Mouse (Mus musculus): Measurements from ENCODE around the gene Thsd7b. TPM values are rescaled to one million over a fixed set of nuclear protein-coding genes. Genes with fewer than 3 reads are reported as not detected.
"Not testable (repeated sequence)": the region's sequence is repeated elsewhere in the genome, so short reads cannot be mapped to it uniquely, and the experiment has no call there.

Thsd7b gene
- polyA plus RNA-seq, 1 experiment, result 0.19 TPM

DNA sequence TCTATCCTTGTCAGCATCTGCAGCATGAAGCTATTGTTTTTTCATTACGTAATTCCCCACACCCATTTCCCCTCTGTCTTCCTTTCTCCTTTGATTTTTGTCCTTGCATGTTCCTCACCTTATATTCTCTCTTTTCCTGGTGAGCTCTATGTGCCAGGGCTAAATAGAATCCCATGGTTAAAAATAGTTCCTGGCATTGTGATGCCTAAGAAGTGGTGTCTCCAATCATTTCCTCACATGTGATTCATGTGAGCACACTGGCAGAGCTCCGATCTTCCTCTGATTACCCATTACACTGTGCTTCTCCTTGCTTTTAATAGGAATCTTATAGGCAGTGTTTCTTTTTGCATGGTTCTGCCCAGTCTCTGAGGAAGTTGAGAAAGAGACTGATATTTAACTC is 826.1 kb downstream of the Thsd7b start:
- no peak for DNase-seq (ENCODE audit: low spot score)

DNA sequence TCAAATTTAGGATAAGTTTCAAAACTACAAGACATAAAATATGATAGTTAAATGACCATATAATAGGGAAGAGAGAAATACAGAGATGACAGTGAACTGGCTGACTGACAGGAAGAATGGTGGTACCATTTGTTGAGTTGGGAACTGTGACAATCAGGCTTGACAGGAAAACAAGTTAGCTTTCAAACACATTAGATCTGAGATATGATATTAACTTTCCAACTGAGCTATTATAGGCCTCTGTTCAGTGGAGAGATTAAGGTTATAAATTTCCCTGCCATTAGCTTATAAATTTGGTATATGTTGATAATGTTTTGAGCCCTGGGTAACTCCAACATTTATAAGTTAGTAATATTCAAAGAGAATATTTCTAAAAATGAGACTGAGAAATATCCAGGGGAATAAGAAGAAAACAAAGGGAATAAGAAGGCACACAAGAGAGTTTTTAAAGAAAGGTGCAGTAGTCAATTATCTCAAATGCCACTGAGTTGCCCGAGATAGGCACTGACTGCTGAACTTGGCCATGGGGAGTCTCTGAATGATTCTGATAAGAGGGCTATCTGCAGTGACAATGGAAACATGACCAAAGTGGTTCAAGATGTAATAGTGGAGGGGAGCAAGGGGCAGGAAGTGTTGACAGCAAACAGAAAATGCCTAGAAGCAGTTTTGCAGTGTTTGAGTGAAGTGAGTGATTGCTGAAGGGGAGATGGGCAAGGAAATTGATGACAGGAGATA is 839.6 kb downstream of the Thsd7b start:
- no peak for DNase-seq (ENCODE audit: low spot score)

- no peak for DNase-seq (ENCODE audit: low spot score)
Observed at GRCm38 (mm10) chr1:130113549-130113948, 840.4 kb downstream of the Thsd7b start.

- no peak for DNase-seq (ENCODE audit: low spot score)
Observed at GRCm38 (mm10) chr1:130130901-130131300, 857.8 kb downstream of the Thsd7b start.

DNA sequence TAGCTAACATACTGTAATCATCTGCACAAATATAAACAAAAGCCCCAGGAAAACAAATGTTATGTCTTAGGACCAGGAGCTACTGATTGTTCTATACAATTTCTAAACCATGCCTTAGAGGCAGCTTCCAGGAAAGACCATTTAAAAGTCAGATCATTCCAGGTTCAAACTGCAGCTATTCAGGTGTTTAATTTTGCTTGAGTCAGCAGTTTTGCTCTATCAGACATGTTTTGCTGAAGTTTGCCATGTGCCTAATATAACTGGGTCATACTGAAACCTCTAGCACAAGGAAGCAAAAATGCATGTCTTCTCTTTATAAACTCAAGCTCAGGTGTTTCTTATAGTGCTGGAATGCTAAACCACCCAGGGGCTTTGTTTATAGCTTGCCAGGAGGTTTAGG is 893.1 kb downstream of the Thsd7b start:
- no peak for DNase-seq (ENCODE audit: low spot score)

- no peak for DNase-seq (ENCODE audit: low spot score)
Observed at GRCm38 (mm10) chr1:130167260-130167659, 894.2 kb downstream of the Thsd7b start.

DNA sequence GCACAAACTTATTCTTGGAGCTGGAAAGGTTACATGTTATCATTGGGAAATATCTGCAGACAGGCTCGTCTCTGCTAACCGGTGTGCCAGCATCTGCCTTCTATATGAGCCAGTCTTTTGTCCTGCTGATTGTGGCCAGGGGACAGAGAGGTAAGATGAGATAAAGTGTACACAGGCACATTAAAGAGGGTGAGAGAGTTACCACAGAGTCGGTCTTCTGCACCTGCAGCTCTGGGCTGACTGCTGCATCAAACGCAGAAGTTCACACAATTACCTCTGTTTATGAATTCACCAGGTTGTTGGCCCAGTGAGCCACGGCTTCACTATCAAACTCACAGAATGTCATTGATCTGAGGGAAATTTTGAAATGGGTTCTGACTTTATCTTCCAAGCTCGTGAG is 896.8 kb downstream of the Thsd7b start:
- DNase-seq (ENCODE audit: low spot score), result no peak

- DNase-seq (ENCODE audit: low spot score), result no peak
Observed at GRCm38 (mm10) chr1:130170290-130170689, 897.2 kb downstream of the Thsd7b start.

- not testable (repeated sequence) for DNase-seq (ENCODE audit: low spot score)
Observed at GRCm38 (mm10) chr1:130186836-130187235, 913.7 kb downstream of the Thsd7b start.

GRCm38 (mm10) chr1:130192190-130193028 is 919.3 kb downstream of the Thsd7b start:
- no peak for DNase-seq (ENCODE audit: low spot score)

DNA sequence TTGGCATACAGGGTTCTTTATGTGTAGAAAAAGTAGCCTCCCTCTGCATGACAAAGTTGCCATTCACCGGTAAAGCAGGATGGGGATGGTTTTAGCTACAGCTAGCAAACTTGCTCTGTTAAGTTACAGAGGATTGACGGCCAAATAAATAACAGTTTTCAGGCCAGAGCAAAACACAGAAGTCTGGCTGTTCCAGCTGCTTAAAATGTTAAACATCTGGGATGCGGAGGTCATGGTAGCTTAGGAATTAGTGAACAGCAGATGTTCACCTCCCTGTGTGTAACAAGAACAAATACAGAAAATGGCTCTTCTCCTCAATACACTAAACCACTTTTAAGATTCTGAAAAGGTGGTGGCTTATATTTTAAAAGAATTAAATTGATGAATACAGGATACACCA is 944.3 kb downstream of the Thsd7b start:
- DNase-seq (ENCODE audit: low spot score), result no peak

DNA sequence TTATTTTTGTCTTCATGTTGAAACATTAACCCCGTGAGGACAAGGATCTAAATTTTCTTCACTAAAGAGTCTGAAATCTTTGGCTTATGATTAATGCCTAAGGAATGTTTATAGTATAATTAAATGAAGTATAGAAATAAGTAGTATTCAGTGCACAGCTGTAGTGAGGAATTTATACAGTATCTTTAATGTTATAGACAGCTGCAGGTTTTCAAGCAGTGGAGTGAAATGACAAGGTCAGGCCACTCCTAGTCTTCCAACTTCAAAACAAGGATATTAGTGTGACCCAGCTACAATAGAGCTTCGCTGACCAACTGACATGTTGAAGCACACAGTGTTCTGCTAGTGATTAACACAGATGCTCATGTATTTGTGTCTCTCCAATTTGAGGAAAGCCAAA is 949.8 kb downstream of the Thsd7b start:
- no peak for DNase-seq (ENCODE audit: low spot score)

DNA sequence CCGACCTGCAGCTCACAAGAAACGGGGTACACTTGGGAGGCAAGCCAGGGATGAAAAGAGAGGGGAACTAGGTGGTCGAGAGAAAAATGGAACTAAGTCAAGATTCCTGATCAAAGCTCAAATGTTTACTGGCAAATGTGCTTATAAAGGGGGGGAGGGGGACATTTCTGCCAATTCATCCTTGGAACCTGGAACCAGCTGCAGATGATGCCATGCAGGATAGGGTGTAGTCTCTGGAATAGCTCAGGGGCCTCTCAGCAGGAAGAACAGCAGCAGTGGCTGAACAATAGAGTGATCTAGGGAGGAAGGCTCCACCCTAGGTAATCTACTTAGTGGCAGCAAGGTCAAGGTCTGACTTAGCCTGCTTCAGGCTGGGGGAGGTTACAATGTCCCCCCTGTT is 972.5 kb downstream of the Thsd7b start:
- DNase-seq (ENCODE audit: low spot score), result no peak

DNA sequence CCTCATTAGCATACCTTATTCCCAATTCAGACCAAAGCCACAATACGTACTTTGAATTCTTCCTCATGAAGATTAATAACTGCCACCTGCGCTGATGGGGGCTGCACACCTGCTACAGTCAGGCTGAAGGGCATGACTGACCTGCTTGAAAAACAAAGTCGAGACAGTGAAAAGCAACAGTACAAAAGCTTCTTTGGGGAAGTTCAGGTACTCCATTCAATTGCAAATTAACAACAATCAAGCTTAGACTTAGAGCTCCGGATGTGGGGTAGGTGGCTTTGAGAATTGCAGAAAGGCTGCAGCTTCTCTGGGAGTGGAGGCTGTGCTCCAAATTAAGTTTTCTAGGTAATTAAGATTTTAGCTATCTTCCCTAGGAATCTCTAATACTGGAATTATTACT is 973.2 kb downstream of the Thsd7b start:
- DNase-seq (ENCODE audit: low spot score), result not testable (repeated sequence)

DNA sequence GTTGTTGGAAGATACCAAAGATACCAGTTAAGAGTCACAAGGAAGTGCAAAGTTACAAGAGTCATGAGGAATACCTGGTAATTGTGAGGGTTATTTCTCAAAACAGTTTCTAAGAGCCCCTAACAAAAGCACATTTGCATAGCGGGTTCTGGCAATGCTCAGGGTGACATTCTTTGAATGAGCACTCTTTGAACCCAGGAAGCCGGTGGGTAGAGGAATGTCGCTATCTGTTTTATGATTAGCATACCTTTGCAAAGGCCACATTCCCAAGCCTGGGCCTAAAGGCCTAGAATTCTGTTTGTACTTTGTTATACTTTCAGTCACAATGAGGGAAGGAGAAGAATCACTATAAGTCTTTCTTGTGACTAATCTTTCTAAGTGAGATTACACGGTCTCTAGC is 973.8 kb downstream of the Thsd7b start:
- not testable (repeated sequence) for DNase-seq (ENCODE audit: low spot score)

DNA sequence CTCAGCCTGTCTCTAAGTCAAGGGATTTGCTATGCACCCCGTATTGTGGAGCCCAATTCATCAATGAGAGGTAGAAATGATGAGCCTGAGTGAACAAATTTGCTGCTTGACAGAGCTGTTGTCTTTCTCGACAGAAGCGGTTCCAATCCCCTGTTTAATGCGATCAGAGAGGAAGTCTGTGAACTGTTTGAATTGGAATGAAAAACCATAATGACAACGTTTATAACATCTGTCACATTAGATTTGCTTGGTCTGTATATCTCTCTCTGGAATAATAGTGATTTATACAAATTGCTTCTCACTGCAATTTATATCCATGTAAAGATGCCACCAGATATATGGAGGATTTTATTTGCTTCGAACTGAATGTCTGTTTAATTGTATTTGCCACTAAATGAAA is 988.9 kb downstream of the Thsd7b start:
- DNase-seq (ENCODE audit: low spot score), result no peak

Data from urinary bladder, adult 2 months (tissue).